ENCODE assay signal across 8 mouse cellular contexts in the genomic region with DNA sequence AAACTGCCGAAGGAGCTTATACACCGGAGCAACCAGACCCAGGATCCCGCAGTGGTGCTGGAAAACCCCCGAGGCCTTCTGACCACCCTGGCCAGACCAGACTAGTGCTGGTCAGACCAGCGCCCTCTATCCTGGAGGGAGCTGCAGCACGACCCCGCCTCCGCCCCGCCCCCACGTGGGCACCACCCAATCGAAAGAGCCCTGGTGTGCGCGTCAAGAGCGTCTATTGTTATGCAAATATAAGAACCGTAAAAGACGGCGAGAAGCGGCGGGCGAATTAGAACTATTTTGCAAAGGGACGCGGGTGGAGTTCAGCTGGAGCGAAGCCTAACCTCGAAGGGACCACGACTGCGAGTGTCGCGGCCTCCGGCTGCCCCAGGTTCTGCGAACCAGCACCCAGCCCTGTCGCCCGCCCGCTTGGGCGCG. TPM values are rescaled to one million over a fixed set of nuclear protein-coding genes. Genes with fewer than 3 reads are reported as not detected.
A peak's percentile ranks its signal among the peaks of the same experiment; 100 is the strongest.
DNase-seq lines count a peak whose midpoint lies in the region; ATAC-seq lines count a peak whose summit lies in the region.

A gene (plus strand): TSS at position 281 of the 426 bp plus-strand sequence.

- intact Hi-C loops in gastrocnemius, postnatal 14 days (cut with DNase I; ENCODE audit: low total_unique reads) = no loop called here

- peak; percentile 94 for DNase-seq in embryo, embryonic 10 days (ENCODE audit: low spot score)
- DNase-seq in gastrocnemius, postnatal 14 days = peak; percentile 92
- peak; percentile 77 to 94 for DNase-seq in left cerebral cortex, adult 9 months (ENCODE audit: low spot score in 2 of 2)
- peak; percentile 97 to 98 for DNase-seq in right cerebral cortex, postnatal 10 days (ENCODE audit: low spot score in 2 of 2)
- DNase-seq in urinary bladder, postnatal 25 days (ENCODE audit: low spot score) = peak; percentile 90

- ATAC-seq in activated CD4-positive, CD25-positive, alpha-beta regulatory T cell, adult 4 months = peak; percentile 78
- ATAC-seq in inflammation-experienced regulatory T-cells, adult 6 months = peak; percentile 87
- peak; percentile 87 for ATAC-seq in megakaryocyte progenitor cell, adult 5-6 weeks (replicated peaks; ENCODE audit: poor library complexity)

RNA-seq across cellular contexts. Expression of the gene that starts here (rescaled TPM):
- polyA plus RNA-seq in activated CD4-positive, CD25-positive, alpha-beta regulatory T cell, adult 4 months (2017; shearing (Covaris generic)) = 1 to 10 TPM in 1 of 2 experiments, under 1 TPM in 1; 0.61 to 1.2 TPM
- 10 to 100 TPM; 11.3 to 13.6 TPM for total RNA-seq in gastrocnemius, postnatal 14 days (2021)
- polyA plus RNA-seq in inflammation-experienced regulatory T-cells, adult 6 months (2017; shearing (Covaris generic)) = 1 to 10 TPM in 1 of 3 experiments, under 1 TPM in 2; 0.54 to 1.2 (median 0.59) TPM
- 0.42 and 0.51 TPM in 2 replicates for total RNA-seq in megakaryocyte progenitor cell, adult 5-6 weeks (2015)
- total RNA-seq in megakaryocyte progenitor cell, adult 5-6 weeks (2017) = 0.78 and 1.3 TPM in 2 replicates

Comparison
In these comparisons a context has a peak if more than half of its experiments do, and no peak if none do; other contexts are left out.
1. Peak in every context shown above with its lines: DNase-seq and ATAC-seq.
2. RNA of the gene that starts here (total RNA-seq): 11.3 to 13.6 TPM in gastrocnemius, postnatal 14 days; 0.42 to 1.3 TPM in megakaryocyte progenitor cell, adult 5-6 weeks; every median in the first group is over 4 times any median in the second.